Mouse (Mus musculus): ENCODE measurements at regions not wholly inside any gene's neighbourhood (a gene's known extent, or its start where the extent isn't known, plus 50 kb on each side); places are given as distances from the start of the nearest gene placed in this dataset.

DNA sequence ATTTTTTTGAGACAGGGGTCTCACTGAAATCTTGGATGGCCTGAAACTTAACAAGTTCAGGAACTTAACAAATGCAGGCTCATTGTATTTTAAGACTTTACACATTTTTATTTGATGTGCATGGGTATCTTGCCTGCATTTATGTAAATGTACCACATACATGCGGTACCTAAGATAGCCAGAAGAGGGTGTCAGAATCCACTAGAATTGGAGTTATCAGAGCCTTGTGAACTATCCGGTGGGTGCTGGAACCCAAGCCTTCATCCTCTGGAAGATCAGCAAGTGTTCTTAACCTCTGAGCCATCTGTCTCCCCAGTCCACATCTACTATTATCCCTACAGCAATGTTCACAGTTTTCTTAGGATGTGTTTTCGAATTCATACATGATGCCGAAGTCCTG lies 245.7 kb upstream of the Id4 start:
- TF ChIP-seq EP300 (IDR thresholded peaks at IDR 0.05; ENCODE audit: insufficient read depth, low read depth, low read length) (no peak), CTCF (IDR thresholded peaks at IDR 0.05; ENCODE audit: low read depth, low read length) (no peak)
